Mouse (Mus musculus) stomach, postnatal 0 days (tissue): ENCODE data around the gene Ptpn5. TPM values are rescaled to one million over a fixed set of nuclear protein-coding genes. Genes with fewer than 3 reads are reported as not detected.
A peak's percentile ranks its signal among the peaks of the same experiment; 100 is the strongest.

Experiments
- ATAC-seq: fragments of 200-750 bp; cut with Nextera tagmentation; 2 replicates; pipeline ENCODE4 v1.8.0; 2017; ENCODE audit not compliant: low FRiP score, low TSS enrichment
- DNase-seq: peaks from one replicate; pipeline ENCODE4 v3.0.0-alpha.2; 2016; ENCODE audit warnings: low spot score
- H3K27ac ChIP-seq: fragments of 300-500 bp; sonication (generic); replicated peaks from 2 replicates; pipeline ENCODE4 v1.5.1; 2014; ENCODE audit warnings: mild to moderate bottlenecking, control low read depth
- H3K27me3 ChIP-seq: fragments of 300-500 bp; sonication (generic); 2 replicates; pipeline ENCODE4 v1.6.1; 2014; ENCODE audit warnings: low read length; ENCODE audit not compliant: control insufficient read depth, insufficient read depth
- H3K36me3 ChIP-seq: fragments of 300-500 bp; sonication (generic); 2 replicates; pipeline ENCODE4 v1.6.1; 2014; ENCODE audit warnings: low read length, mixed read lengths; ENCODE audit not compliant: control insufficient read depth, insufficient read depth
- H3K4me1 ChIP-seq: fragments of 300-500 bp; sonication (generic); replicated peaks from 2 replicates; pipeline ENCODE4 v1.6.1; 2014; ENCODE audit warnings: antibody characterized with exemption; ENCODE audit not compliant: control insufficient read depth, insufficient read depth
- H3K4me2 ChIP-seq: fragments of 300-500 bp; sonication (generic); replicated peaks from 2 replicates; pipeline ENCODE4 v1.6.1; 2014; ENCODE audit warnings: low read depth, mild to moderate bottlenecking, control low read depth, moderate library complexity
- H3K4me3 ChIP-seq: fragments of 300-500 bp; sonication (generic); 2 replicates; pipeline ENCODE4 v1.5.1; 2014; ENCODE audit warnings: low read depth, low read length, control low read depth
- H3K9ac ChIP-seq: fragments of 300-500 bp; sonication (generic); 2 replicates; pipeline ENCODE4 v1.6.1; 2014; ENCODE audit warnings: mild to moderate bottlenecking, low read length, control low read depth, mixed read lengths
- H3K9me3 ChIP-seq: fragments of 300-500 bp; sonication (generic); 2 replicates; pipeline ENCODE4 v1.6.1; 2016; ENCODE audit warnings: low read length; ENCODE audit not compliant: control insufficient read depth
- CTCF ChIP-seq: IDR thresholded peaks from 2 replicates; pipeline ENCODE4 v1.5.1; 2016; ENCODE audit warnings: antibody characterized with exemption, low read depth, mild to moderate bottlenecking, moderate library complexity
- EP300 ChIP-seq: optimal IDR thresholded peaks from 2 replicates; pipeline ENCODE3; 2016; ENCODE audit warnings: antibody characterized with exemption
- WGBS: fragments of 180-500 bp; shearing (Covaris S2); extraction: QIAGEN DNeasy Blood & Tissue Kit; methylation state at CpG from one replicate; pipeline ENCODE4 v1.1.7; 2014; 5-methylcytosine and 5-hydroxymethylcytosine counted together
- polyA plus RNA-seq: library from polyadenylated mRNA; unstranded; fragments of >200 nt; fragmentation: Nextera tagmentation; extraction: Ambion mirVana; gene quantifications from 2 replicates; pipeline ENCODE4 v1.2.1, GENCODE M21; 2015

The Ptpn5 gene
- polyA plus RNA-seq, 1 experiment from 2014 or later, result 0.33 TPM

GRCm38 (mm10) chr7:47080868-47081267 lies 52.6 kb downstream of the Ptpn5 start:
- H3K27me3 ChIP-seq, result no peaks in the 10 kb centered on the region
- no peak overlapping the region for H3K4me2 ChIP-seq
- H3K36me3 ChIP-seq, result no peaks in the 10 kb centered on the region
- DNase-seq, result no peak
- ATAC-seq, result no peak
- H3K27ac ChIP-seq, result no peak overlapping the region
- 63% methylated on average over 3 of the region's 3 CpGs for WGBS
- H3K4me1 ChIP-seq, result no peaks in the 10 kb centered on the region
- no peak overlapping the region for H3K4me3 ChIP-seq
- no peaks in the 10 kb centered on the region for H3K9me3 ChIP-seq
- TF ChIP-seq EP300 (no peak), CTCF (no peak)
- no peak overlapping the region for H3K9ac ChIP-seq

GRCm38 (mm10) chr7:47077451-47077850 lies 56.0 kb downstream of the Ptpn5 start:
- 66% methylated on average over 8 of the region's 8 CpGs for WGBS
- no peak overlapping the region for H3K9ac ChIP-seq
- no peaks in the 10 kb centered on the region for H3K9me3 ChIP-seq
- no peak overlapping the region for H3K4me2 ChIP-seq
- 0 out of 2 replicates have a peak, but pooled peaks cover 3% of the 10 kb centered on the region for H3K4me1 ChIP-seq
- TF ChIP-seq EP300 (no peak), CTCF (peak; percentile 64)
- no peaks in the 10 kb centered on the region for H3K36me3 ChIP-seq
- ATAC-seq, result no peak
- H3K4me3 ChIP-seq, result no peak overlapping the region
- DNase-seq, result peak; percentile 62
- no peaks in the 10 kb centered on the region for H3K27me3 ChIP-seq
- no peak overlapping the region for H3K27ac ChIP-seq

GRCm38 (mm10) chr7:47076729-47077128 lies 56.8 kb downstream of the Ptpn5 start:
- Histone ChIP-seq H3K4me1 (0 out of 2 replicates have a peak, but pooled peaks cover 3% of the 10 kb centered on the region), H3K4me2 (no peak overlapping the region), H3K9me3 (no peaks in the 10 kb centered on the region), H3K27ac (no peak overlapping the region), H3K9ac (no peak overlapping the region), H3K4me3 (no peak overlapping the region), H3K36me3 (no peaks in the 10 kb centered on the region), H3K27me3 (no peaks in the 10 kb centered on the region)
- ATAC-seq, result no peak
- DNase-seq, result no peak
- WGBS, result 79% methylated on average over 3 of the region's 3 CpGs
- no peak for TF ChIP-seq EP300
- no peak for TF ChIP-seq CTCF

GRCm38 (mm10) chr7:47076193-47076592 lies 57.3 kb downstream of the Ptpn5 start:
- Histone ChIP-seq H3K27ac (no peak overlapping the region), H3K9me3 (no peaks in the 10 kb centered on the region), H3K36me3 (no peaks in the 10 kb centered on the region), H3K9ac (no peak overlapping the region), H3K4me2 (no peak overlapping the region), H3K27me3 (no peaks in the 10 kb centered on the region), H3K4me3 (no peak overlapping the region), H3K4me1 (0 out of 2 replicates have a peak, but pooled peaks cover 3% of the 10 kb centered on the region)
- 86% methylated on average over 6 of the region's 6 CpGs for WGBS
- TF ChIP-seq CTCF (no peak), EP300 (no peak)
- ATAC-seq (no peak), DNase-seq (no peak)

GRCm38 (mm10) chr7:47073536-47074521 lies 59.7 kb downstream of the Ptpn5 start:
- Histone ChIP-seq H3K9me3 (no peaks in the 10 kb centered on the region), H3K4me2 (no peak overlapping the region), H3K27me3 (no peaks in the 10 kb centered on the region), H3K9ac (no peak overlapping the region), H3K36me3 (no peaks in the 10 kb centered on the region), H3K4me3 (no peak overlapping the region), H3K27ac (0 out of 2 replicates have a peak overlapping the region, but pooled peaks have one; percentile 30), H3K4me1 (0 out of 2 replicates have a peak, but pooled peaks cover 3% of the 10 kb centered on the region)
- 33% methylated on average over 18 of the region's 18 CpGs for WGBS
- ATAC-seq, result peak; percentile 33; the same call in 1 of the 2 replicates
- no peak for TF ChIP-seq CTCF
- TF ChIP-seq EP300, result no peak
- no peak for DNase-seq

- Histone ChIP-seq H3K36me3 (no peaks in the 10 kb centered on the region), H3K4me2 (no peak overlapping the region), H3K4me3 (no peak overlapping the region), H3K9me3 (no peaks in the 10 kb centered on the region), H3K4me1 (0 out of 2 replicates have a peak, but pooled peaks cover 3% of the 10 kb centered on the region), H3K27ac (no peak overlapping the region), H3K9ac (no peak overlapping the region), H3K27me3 (no peaks in the 10 kb centered on the region)
- TF ChIP-seq CTCF (peak; percentile 60), EP300 (no peak)
- DNase-seq (no peak), ATAC-seq (no peak)
- WGBS, result 78% methylated on average over 5 of the region's 5 CpGs
These were observed 60.9 kb downstream of the Ptpn5 start for GRCm38 (mm10) chr7:47072551-47072950.
